Mouse (Mus musculus) T-cell, adult 66 days (primary cell): ENCODE measurements around the gene 4933406M09Rik. TPM values are rescaled to one million over a fixed set of nuclear protein-coding genes. Genes with fewer than 3 reads are reported as not detected.

Experiments
- total RNA-seq, 2 experiments: library from RNA; stranded (reverse); gene quantifications; 3 replicates in 1 of 2; 4 replicates in 1 of 2; pipeline ENCODE4 v1.2.4; 2023

4933406M09Rik gene
- total RNA-seq = not detected

DNA sequence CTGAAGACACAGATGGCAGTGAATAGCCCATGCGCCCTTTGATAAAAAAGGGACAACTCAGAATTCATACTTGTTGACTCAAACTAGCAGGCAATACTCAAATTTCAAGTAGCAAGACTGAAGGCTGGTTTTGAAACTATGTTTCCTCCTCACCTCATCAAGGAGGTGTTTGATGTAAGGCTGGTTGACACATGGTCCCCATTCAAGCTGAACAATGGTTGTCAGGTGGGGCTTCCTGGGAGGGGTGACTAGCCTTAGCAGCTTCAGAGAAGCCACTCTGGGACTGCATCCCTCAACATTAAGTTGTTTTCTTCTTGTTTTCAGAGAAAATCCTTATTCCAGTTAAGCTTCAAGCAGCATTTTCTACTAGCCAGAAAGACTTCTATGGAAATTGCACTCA is at the start of gene 4933406M09Rik:
Gene 4933406M09Rik (plus strand): TSS at position 275 of the 400 bp plus-strand sequence.

DNA sequence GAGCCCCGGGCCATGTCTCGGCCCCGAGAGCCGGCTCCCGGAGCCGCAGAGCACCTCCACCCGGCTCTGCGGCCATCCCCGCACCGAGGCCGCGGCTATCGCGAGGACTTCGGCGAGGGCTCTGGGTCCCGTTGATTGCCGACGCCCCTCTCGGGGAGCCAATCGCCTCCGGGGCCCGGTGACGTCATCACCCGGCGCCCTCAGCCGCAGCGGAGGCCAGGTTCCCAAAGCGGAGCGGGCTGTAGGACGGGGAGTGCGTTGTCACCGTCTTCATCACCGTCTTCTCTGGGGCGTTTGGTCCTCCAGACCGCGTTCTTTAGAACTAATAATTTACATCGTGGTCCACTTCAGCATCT is 23.9 kb upstream of the 4933406M09Rik start, which contains the start of gene Tmem183a:
Gene Tmem183a (minus strand): TSS at position 123 of the 356 bp plus-strand sequence.

DNA sequence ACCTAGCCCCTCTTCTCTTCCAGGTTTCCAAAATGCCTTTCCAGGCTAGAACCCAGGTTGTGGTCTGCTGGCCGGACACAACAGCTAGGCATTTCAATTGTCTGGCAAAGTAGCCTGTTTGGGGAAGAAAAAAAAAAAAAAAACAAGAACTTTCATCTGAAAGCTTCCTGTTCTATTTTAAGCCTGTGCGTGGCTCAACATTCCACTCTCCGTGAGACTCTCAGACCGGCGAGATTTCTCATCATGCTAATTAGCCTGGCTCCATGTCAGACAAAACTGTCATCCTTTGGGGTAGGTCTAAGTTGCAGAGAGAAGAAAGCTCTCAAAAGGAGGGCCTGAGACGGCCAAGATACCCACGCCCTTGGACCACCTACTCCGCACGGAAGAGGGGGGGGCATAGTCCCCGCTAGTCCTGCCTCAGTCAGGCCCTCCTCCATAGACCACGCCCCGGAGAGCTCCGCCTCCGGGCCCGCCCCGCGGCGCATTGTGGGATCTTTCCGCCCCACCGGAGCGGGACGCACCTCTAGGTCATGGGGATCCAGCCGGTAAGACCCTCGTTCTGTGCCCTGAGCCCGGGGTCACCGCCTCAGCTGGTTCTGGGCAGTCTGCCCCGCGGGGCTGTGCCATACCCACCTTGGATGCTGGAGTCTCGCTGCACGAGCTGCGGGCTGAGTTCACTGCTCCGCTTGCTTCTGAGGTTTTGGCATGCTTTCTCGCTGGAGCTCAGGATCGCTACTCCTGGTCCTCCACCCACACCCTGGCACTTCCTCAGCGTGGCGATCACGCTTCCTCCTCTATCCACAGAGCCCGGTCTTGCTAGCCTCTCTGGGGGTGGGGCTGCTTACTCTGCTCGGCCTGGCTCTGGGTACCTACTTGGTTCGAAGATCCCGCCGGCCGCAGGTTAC is 20.0 kb downstream of the 4933406M09Rik start, which contains the start of gene Cyb5r1:
Gene Cyb5r1 (plus strand): TSS at position 51 of the 905 bp plus-strand sequence.

GRCm38 (mm10) chr1:134415168-134415831 is 29.6 kb downstream of the 4933406M09Rik start, which contains the start of gene Adipor1:
Adipor1 (plus strand) TSS chr1:134415378.

Other genes starting within 250 kb of the 4933406M09Rik start
- not detected for gene Chil1, start 203.8 kb upstream of the 4933406M09Rik start, total RNA-seq
- not detected for gene Mybph, start 192.5 kb upstream of the 4933406M09Rik start, total RNA-seq
- gene Adora1, start 150.5 kb upstream of the 4933406M09Rik start, total RNA-seq = not detected
- gene Myog, start 96.0 kb upstream of the 4933406M09Rik start, total RNA-seq = not detected
- gene Ppfia4, start 53.0 kb upstream of the 4933406M09Rik start, total RNA-seq = 1 to 10 TPM in 1 of 2 experiments, under 1 TPM in 1; 0.95 to 1.1 TPM
- 10 to 100 TPM; 68.8 to 73.0 TPM for gene Tmem183a, start 24.0 kb upstream of the 4933406M09Rik start, total RNA-seq
- gene Cyb5r1, start 19.6 kb downstream of the 4933406M09Rik start, total RNA-seq = 10 to 100 TPM; 12.5 to 14.6 TPM
- gene Adipor1, start 29.4 kb downstream of the 4933406M09Rik start, total RNA-seq = 10 to 100 TPM; 72.0 to 74.4 TPM
- 10 to 100 TPM; 38.6 to 43.2 TPM for gene Klhl12, start 69.6 kb downstream of the 4933406M09Rik start, total RNA-seq
- 10 to 100 TPM; 29.0 to 32.3 TPM for gene Rabif, start 108.7 kb downstream of the 4933406M09Rik start, total RNA-seq
- gene Mgat4e, start 163.7 kb downstream of the 4933406M09Rik start, total RNA-seq = not detected
- gene Kdm5b, start 174.2 kb downstream of the 4933406M09Rik start, total RNA-seq = 10 to 100 TPM; 63.5 to 66.2 TPM